Mouse (Mus musculus) stomach, embryonic 16.5 days (tissue): ENCODE measurements around the gene Rtel1. TPM values are rescaled to one million over a fixed set of nuclear protein-coding genes. Genes with fewer than 3 reads are reported as not detected.
A peak's percentile ranks its signal among the peaks of the same experiment; 100 is the strongest.

Experiments used
- ATAC-seq: fragments of 200-750 bp; cut with Nextera tagmentation; 2 replicates; pipeline ENCODE4 v1.8.0; 2017; ENCODE audit warnings: moderate number of reproducible peaks, moderate TSS enrichment; ENCODE audit not compliant: insufficient read depth, low FRiP score
- H3K27ac ChIP-seq: fragments of 300-500 bp; sonication (generic); 2 replicates; pipeline ENCODE4 v1.5.1; 2014; ENCODE audit warnings: low read length
- H3K27me3 ChIP-seq: fragments of 300-500 bp; sonication (generic); 2 replicates; pipeline ENCODE4 v1.6.1; 2014; ENCODE audit warnings: low read length, control low read depth, mixed read lengths; ENCODE audit not compliant: control insufficient read depth, insufficient read depth
- H3K36me3 ChIP-seq: fragments of 300-500 bp; sonication (generic); 2 replicates; pipeline ENCODE4 v1.6.1; 2014; ENCODE audit warnings: low read length; ENCODE audit not compliant: control insufficient read depth, insufficient read depth
- H3K4me1 ChIP-seq: fragments of 300-500 bp; sonication (generic); 2 replicates; pipeline ENCODE4 v1.6.1; 2014; ENCODE audit warnings: low read length, control low read depth, mixed read lengths; ENCODE audit not compliant: control insufficient read depth, insufficient read depth
- H3K4me2 ChIP-seq: fragments of 300-500 bp; sonication (generic); 2 replicates; pipeline ENCODE4 v1.6.1; 2014; ENCODE audit warnings: low read depth, low read length, mixed read lengths
- H3K4me3 ChIP-seq: fragments of 300-500 bp; sonication (generic); replicated peaks from 2 replicates; pipeline ENCODE4 v1.5.1; 2014; ENCODE audit warnings: mild to moderate bottlenecking, low read length
- H3K9ac ChIP-seq: fragments of 300-500 bp; sonication (generic); 2 replicates; pipeline ENCODE4 v1.6.1; 2014; ENCODE audit warnings: low read length
- H3K9me3 ChIP-seq: fragments of 300-500 bp; sonication (generic); replicated peaks from 2 replicates; pipeline ENCODE4 v1.6.1; 2016; ENCODE audit warnings: low read length, control low read depth; ENCODE audit not compliant: control insufficient read depth
- WGBS: fragments of 180-500 bp; shearing (Covaris S2); extraction: QIAGEN DNeasy Blood & Tissue Kit; methylation state at CpG from one replicate; pipeline ENCODE4 v1.1.7; 2014; 5-methylcytosine and 5-hydroxymethylcytosine counted together
- polyA plus RNA-seq: library from polyadenylated mRNA; unstranded; fragments of >200 nt; fragmentation: Nextera tagmentation; extraction: Ambion mirVana; gene quantifications from 2 replicates; pipeline ENCODE4 v1.2.1, GENCODE M21; 2015

The Rtel1 gene
- polyA plus RNA-seq, 1 experiment from 2014 or later: 33.8 TPM

DNA sequence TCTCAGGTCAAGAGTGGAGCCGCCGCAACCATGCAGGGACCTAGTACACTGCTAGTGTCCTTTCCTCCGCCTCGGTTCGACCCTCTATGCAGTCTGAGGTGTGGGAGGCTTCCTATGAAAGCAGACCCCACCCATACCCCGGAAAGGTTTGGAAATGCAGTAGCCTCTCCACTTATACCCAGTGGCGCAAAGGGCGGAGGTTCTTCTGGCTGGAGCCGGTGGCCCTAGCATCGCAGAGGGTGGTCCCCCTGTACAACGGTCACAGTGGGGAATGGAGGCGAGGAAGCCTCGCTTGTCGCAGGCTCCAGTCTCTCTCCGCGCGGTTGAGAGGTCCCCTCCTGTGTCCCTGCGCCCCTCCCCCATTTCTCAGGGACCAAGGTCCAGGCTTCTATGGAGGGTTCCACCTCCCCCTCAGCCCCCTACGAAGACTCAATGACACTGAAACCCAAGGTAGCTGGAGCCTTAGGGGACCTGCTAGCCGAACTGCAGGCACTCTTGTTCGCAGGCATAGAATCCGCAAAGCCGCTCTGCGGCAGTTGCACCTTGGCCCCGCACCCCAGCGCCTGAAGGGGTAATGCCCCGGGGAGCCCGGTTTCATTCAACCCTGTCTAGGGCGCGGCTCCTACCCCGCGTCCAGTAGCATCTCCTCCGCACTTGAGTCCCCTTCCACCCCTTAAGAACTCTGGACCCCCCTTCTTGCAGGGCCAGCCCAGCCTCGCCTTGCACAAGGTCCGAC lies 6.0 kb upstream of the Rtel1 start:
- WGBS: 7% methylated on average over 35 of the region's 35 CpGs

DNA sequence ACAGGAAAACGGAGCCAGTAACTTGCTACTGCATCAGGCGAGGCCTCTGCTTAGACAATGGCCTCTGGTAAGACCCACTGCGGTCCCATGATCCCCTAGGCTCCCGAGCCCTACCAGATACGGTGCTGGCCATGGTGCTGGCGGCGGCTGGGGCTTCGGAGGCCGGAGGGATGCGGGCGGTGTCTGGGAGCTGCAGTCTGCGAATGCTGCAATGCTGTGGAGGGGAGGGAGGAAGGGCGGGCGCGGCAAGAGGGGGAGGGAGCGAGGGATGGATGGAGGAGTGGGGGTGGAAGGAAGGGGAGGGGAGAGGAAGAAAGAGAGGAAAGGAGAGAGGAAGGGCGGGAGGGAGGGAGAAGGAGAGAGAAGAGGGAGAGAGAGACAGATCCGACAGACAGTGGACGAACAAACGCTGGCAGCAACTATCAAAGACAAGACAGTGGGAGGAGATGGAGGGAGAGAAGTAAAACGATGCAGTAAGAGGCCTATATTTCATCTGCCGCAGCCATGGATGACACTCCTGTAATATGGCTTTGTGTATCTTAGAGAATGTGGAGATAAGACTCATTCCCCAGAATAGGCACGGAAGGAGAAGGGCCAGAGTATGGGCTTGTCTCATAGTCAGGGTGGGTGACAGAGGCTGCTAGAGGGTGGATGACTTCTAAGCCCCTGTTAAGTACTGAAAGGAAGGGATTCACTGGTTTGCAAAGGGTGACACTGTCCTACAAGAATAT lies 5.3 kb upstream of the Rtel1 start, which contains the start of gene Stmn3:
Gene Stmn3 (minus strand): TSS at position 421 of the 731 bp plus-strand sequence.
- peak; percentile 72 for ATAC-seq
- WGBS: 4% methylated on average over 23 of the region's 23 CpGs

More for the DNA sequence above, 6.0 kb upstream of the Rtel1 start:
- Histone ChIP-seq H3K27ac (no peak overlapping the region), H3K4me2 (peak overlapping the region; percentile 31; the same call in 1 of the 2 replicates), H3K9ac (no peak overlapping the region), H3K9me3 (no peaks in the 10 kb centered on the region), H3K4me3 (peak overlapping the region; percentile 28), H3K4me1 (peaks cover 3% of the 10 kb centered on the region; the same call in 1 of the 2 replicates), H3K27me3 (peaks cover 35% of the 10 kb centered on the region), H3K36me3 (no peaks in the 10 kb centered on the region)
- ATAC-seq: peak; percentile 29

DNA sequence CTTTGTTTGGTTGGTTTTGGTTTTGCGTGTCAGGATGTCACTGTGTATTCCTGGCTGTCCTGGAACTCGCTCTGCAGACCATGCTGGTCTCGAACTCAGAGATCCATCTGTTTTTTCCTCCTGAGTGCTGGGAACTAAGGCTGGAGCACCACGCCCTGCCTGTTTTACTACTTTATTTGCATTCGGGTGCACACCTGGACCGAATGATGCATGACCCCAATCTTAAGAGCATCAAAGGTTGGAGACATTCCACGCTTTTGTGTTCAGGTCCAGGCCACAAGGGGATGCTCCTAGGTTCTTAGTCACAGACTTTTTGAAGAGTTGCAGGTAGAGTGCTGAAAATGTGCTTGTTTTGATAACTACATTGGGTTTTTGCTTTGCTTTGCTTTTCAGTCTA lies 562 bp downstream of the Rtel1 start:
- H3K27me3 ChIP-seq: peaks cover 1% of the 10 kb centered on the region; the same call in 1 of the 2 replicates
- WGBS: 13% methylated on average over 7 of the region's 7 CpGs
- H3K9ac ChIP-seq: peak overlapping the region; percentile 73
- H3K36me3 ChIP-seq: no peaks in the 10 kb centered on the region
- no peaks in the 10 kb centered on the region for H3K9me3 ChIP-seq
- peaks cover 7% of the 10 kb centered on the region; the same call in 1 of the 2 replicates for H3K4me1 ChIP-seq
- H3K4me3 ChIP-seq: peak overlapping the region; percentile 65
- no peak overlapping the region for H3K27ac ChIP-seq
- peak overlapping the region; percentile 60 for H3K4me2 ChIP-seq
- ATAC-seq: no peak

More for the DNA sequence above, 5.3 kb upstream of the Rtel1 start, which contains the start of gene Stmn3:
- Histone ChIP-seq H3K27ac (no peak within 1 kb of the TSS), H3K27me3 (peaks cover 35% of the 10 kb centered on the region), H3K36me3 (no peaks in the 10 kb centered on the region), H3K9me3 (no peaks in the 10 kb centered on the region), H3K4me2 (peak within 1 kb of the TSS; percentile 31; the same call in 1 of the 2 replicates), H3K4me3 (peak within 1 kb of the TSS; percentile 28), H3K9ac (no peak within 1 kb of the TSS), H3K4me1 (peaks cover 3% of the 10 kb centered on the region; the same call in 1 of the 2 replicates)

DNA sequence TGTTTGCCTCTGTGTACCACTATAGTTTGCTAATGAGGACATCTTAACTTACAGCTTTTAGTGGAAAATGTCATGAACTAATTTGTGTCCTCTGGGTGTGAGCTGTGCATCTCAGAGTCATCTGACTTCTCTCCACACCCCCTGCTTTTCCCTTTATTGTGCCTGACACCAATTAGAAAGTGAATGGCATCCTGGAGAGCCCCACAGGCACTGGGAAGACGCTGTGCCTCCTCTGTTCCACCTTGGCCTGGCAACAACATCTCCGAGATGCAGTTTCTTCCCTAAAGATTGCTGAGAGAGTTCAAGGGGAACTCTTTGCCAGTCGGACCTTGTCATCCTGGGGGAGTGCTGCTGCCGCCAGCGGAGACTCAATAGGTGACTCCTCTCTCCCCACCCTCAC lies 2.6 kb downstream of the Rtel1 start:
- Histone ChIP-seq H3K4me3 (no peak overlapping the region), H3K27ac (no peak overlapping the region), H3K4me1 (peaks cover 7% of the 10 kb centered on the region; the same call in 1 of the 2 replicates), H3K36me3 (no peaks in the 10 kb centered on the region), H3K9me3 (no peaks in the 10 kb centered on the region), H3K27me3 (no peaks in the 10 kb centered on the region), H3K4me2 (no peak overlapping the region), H3K9ac (no peak overlapping the region)
- whole genome bisulfite sequencing: 80% methylated on average over 5 of the region's 5 CpGs
- ATAC-seq: no peak

DNA sequence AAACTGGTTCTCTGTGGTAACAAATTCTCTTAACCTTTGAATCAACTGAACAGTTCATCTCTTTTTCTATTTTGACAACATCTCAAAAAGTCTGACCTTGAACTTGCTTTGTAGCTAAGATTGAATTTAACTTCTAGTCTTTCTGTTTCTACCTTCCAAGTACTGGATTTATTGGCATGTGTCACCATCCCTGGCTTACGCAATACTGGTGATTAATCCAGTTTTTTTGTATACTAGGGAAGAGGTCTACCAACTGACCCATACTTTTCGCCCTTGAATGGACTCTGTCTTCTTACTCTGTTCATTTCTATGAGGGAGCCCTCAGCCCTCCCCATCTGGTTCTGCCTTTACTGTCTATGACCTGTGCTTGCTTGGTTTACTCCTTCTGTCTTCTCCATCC lies 6.6 kb downstream of the Rtel1 start:
- no peak for ATAC-seq
- Histone ChIP-seq H3K36me3 (no peaks in the 10 kb centered on the region), H3K9me3 (no peaks in the 10 kb centered on the region), H3K4me3 (no peak overlapping the region), H3K4me2 (no peak overlapping the region), H3K4me1 (no peaks in the 10 kb centered on the region), H3K27me3 (no peaks in the 10 kb centered on the region), H3K27ac (no peak overlapping the region), H3K9ac (no peak overlapping the region)
- 94% methylated on average over 2 of the region's 2 CpGs for WGBS

DNA sequence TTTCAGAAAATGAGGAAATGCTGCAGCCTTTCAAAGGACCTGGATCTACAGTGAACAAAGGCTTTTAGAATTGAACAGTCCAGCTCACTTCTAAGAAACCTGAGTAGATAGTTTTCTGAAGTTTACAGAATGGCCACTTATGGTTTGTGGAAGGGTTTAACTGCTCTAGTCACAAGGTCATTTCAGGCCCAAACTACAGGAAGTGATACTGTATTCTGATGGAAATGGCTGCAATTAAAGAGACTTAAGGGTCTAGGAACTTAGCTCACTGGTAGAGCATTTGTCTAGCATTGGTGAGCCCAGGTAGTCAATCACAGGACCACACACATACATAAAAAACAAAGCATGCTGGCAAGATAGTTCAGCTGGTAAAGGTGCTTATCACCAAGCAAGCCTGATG lies 13.0 kb downstream of the Rtel1 start:
- H3K36me3 ChIP-seq: peaks cover 7% of the 10 kb centered on the region; the same call in 1 of the 2 replicates

DNA sequence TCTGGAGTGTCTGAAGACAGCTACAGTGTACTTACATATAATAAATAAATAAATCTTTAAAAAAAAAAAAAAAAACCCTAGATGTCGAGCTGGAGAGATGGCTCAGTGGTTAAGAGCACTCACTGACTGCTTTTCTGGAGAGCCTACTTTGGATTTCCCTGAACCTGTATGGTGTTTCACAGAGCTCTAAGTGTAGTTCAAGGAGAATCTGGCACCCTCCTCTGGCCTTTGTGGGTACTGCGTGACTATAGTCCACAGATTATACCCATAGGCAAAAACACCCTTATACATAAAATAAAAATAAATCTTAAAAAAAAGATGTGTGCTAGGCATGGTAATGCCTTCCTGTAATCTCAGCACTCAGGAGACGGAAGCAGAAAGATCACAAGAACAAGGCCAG lies 14.5 kb downstream of the Rtel1 start:
- no peak overlapping the region for H3K4me2 ChIP-seq
- no peak overlapping the region for H3K9ac ChIP-seq
- H3K4me1 ChIP-seq: no peaks in the 10 kb centered on the region
- WGBS: 60% methylated on average over 3 of the region's 3 CpGs
- H3K27me3 ChIP-seq: no peaks in the 10 kb centered on the region
- H3K36me3 ChIP-seq: peaks cover 9% of the 10 kb centered on the region; the same call in 1 of the 2 replicates
- H3K4me3 ChIP-seq: no peak overlapping the region
- peak; percentile 58; the same call in 1 of the 2 replicates for ATAC-seq
- no peak overlapping the region for H3K27ac ChIP-seq
- no peaks in the 10 kb centered on the region for H3K9me3 ChIP-seq

More for the DNA sequence above, 13.0 kb downstream of the Rtel1 start:
- Histone ChIP-seq H3K9ac (no peak overlapping the region), H3K4me2 (no peak overlapping the region), H3K27ac (no peak overlapping the region), H3K9me3 (no peaks in the 10 kb centered on the region), H3K27me3 (no peaks in the 10 kb centered on the region), H3K4me3 (no peak overlapping the region), H3K4me1 (no peaks in the 10 kb centered on the region)
- ATAC-seq: no peak

DNA sequence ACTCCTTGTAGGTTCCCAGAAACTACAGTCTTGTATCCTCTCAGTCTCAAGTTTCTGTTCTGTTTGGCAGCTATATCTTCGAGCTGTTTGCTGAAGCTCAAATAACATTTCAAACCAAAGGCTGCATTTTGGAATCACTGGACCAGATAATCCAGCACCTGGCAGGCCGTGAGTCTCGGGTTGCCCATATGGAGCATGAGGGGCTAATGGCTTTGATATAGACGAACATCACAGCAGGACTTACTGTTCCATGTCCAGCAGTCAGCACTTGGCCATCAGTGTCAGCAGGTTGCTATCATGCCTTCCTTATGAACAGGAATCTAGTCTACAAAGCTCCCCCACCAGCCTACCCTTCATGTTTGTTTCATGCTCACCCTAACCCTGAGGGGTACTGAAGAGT lies 20.9 kb downstream of the Rtel1 start:
- H3K4me2 ChIP-seq: no peak overlapping the region
- 84% methylated on average over 4 of the region's 4 CpGs for WGBS
- no peak for ATAC-seq
- H3K36me3 ChIP-seq: peaks cover 27% of the 10 kb centered on the region; the same call in 1 of the 2 replicates
- H3K9me3 ChIP-seq: no peaks in the 10 kb centered on the region
- no peak overlapping the region for H3K9ac ChIP-seq
- H3K27ac ChIP-seq: no peak overlapping the region
- H3K4me1 ChIP-seq: no peaks in the 10 kb centered on the region
- no peaks in the 10 kb centered on the region for H3K27me3 ChIP-seq
- H3K4me3 ChIP-seq: no peak overlapping the region

DNA sequence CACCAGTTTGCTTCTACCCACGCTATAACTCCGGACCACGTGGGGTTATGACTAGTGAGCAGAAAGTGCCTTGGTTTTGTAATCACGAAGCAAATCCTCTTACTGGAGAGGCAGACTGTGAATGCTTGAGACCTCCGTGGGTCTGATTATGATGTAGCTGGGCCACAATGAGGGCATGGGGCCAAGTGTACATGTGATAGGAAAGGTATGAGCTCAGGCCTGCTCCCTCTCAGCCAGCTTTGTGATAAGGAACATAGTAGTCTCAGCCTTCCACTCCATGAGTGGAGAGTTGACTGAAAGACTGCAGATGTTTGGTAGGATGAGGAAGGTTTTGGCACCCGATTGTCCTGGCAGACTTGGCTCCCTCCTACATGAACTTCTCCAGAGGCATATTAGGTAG lies 23.2 kb downstream of the Rtel1 start:
- Histone ChIP-seq H3K4me1 (no peaks in the 10 kb centered on the region), H3K9ac (no peak overlapping the region), H3K36me3 (peaks cover 20% of the 10 kb centered on the region; the same call in 1 of the 2 replicates), H3K27me3 (no peaks in the 10 kb centered on the region), H3K4me2 (no peak overlapping the region), H3K4me3 (no peak overlapping the region), H3K9me3 (no peaks in the 10 kb centered on the region), H3K27ac (no peak overlapping the region)
- 92% methylated on average over 6 of the region's 6 CpGs for WGBS
- no peak for ATAC-seq
